Mouse (Mus musculus) small intestine, adult 2 months (tissue): Measurements from ENCODE around the gene Osmr. TPM values are rescaled to one million over a fixed set of nuclear protein-coding genes. Genes with fewer than 3 reads are reported as not detected.

Experiments
- H3K27ac ChIP-seq: fragments of 200-500 bp; 2 replicates; pipeline ENCODE4 v1.5.1; 2012; ENCODE audit warnings: low read depth, low read length, control low read depth, inconsistent platforms; ENCODE audit not compliant: insufficient read depth
- H3K27me3 ChIP-seq: fragments of 200-500 bp; 2 replicates; pipeline ENCODE4 v1.6.1; 2012; ENCODE audit warnings: mild to moderate bottlenecking, moderate library complexity, low read length, inconsistent platforms; ENCODE audit not compliant: control insufficient read depth, insufficient read depth
- H3K36me3 ChIP-seq: fragments of 200-500 bp; 2 replicates; pipeline ENCODE4 v1.6.1; 2012; ENCODE audit warnings: mild to moderate bottlenecking, low read length, control low read depth, inconsistent platforms; ENCODE audit not compliant: control insufficient read depth, insufficient read depth
- H3K4me1 ChIP-seq: fragments of 200-500 bp; 2 replicates; pipeline ENCODE4 v1.6.1; 2012; ENCODE audit warnings: low read length, inconsistent platforms, mixed read lengths; ENCODE audit not compliant: control insufficient read depth, insufficient read depth, insufficient read length
- H3K4me3 ChIP-seq: fragments of 200-500 bp; 2 replicates; pipeline ENCODE4 v1.5.1; 2012; ENCODE audit warnings: low read depth, mild to moderate bottlenecking, control low read depth, inconsistent platforms, low read length, moderate library complexity
- CTCF ChIP-seq: fragments of 200-500 bp; IDR thresholded peaks from 2 replicates; pipeline ENCODE4 v1.5.1; 2012; ENCODE audit warnings: low read depth, mild to moderate bottlenecking, control low read depth, inconsistent platforms, low read length, moderate library complexity, mixed read lengths; ENCODE audit not compliant: insufficient replicate concordance, insufficient read length; ENCODE audit errors: extremely low read depth
- POLR2A ChIP-seq: fragments of 200-500 bp; IDR thresholded peaks from 2 replicates; pipeline ENCODE4 v1.6.1; 2012; ENCODE audit warnings: low read depth, mild to moderate bottlenecking, control low read depth, inconsistent platforms, low read length, moderate library complexity
- WGBS: fragments of 180-500 bp; shearing (Covaris S2); methylation state at CpG from one replicate; pipeline ENCODE4 v1.1.7; 2018; 5-methylcytosine and 5-hydroxymethylcytosine counted together
- polyA plus RNA-seq: library from polyadenylated mRNA; depleted of rRNA; stranded (reverse); fragments of >200 nt; gene quantifications from 2 replicates; pipeline ENCODE4 v1.2.3, GENCODE M21; 2012; rRNA removed

Osmr gene
- polyA plus RNA-seq: 1.2 and 1.9 TPM in 2 replicates

DNA sequence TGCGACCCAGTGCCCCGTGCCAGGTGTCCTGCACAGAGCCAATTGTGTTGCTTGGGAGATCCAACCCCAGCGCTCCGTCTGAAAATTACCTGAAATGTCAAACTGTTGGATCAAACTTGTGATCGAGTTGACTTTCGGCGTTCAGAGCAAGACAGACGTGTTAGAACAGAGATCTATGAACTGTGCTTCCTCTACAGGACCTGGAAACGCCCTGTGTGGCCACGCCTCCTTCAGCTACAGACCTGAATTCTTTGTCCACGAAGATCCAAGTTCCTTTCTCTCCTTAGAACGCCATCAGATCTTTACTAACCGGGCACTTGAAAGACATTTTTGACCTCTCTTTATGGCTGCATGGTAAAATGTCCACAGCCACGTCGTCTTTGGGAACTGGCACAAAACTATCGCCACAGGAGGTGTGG lies at the start of gene Osmr:
Gene Osmr, minus strand, starts transcription at position 369 of the 419 bp plus-strand sequence.
- Histone ChIP-seq H3K36me3 (no peaks in the 10 kb centered on the region), H3K27me3 (peaks cover 9% of the 10 kb centered on the region), H3K4me1 (peaks cover 6% of the 10 kb centered on the region; the same call in 1 of the 2 replicates), H3K4me3 (peak within 1 kb of the TSS; percentile 64), H3K27ac (peak within 1 kb of the TSS; percentile 63)
- WGBS: 5% methylated on average over 16 of the region's 16 CpGs
- TF ChIP-seq CTCF (no peak), POLR2A (no peak)

DNA sequence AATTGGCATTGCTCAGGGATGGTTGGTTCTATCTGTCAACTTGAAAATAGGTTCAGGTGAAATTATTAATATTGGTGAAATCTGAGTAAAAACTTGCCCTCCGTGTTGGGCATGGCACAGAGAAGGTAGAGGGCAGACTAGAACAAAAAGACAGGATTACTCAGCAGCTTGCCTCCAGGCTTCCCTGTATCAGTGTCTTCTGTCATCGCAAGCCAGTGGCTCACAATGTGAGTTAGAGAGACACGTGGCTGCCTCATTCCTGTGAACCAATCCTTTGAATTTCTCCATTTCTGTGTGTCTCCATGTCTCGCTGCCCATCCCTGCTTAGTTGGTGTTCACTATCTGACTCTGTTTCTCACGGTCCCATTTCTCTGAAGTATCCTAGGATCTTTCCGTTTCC lies 44.6 kb upstream of the Osmr start:
- H3K27ac ChIP-seq: no peak overlapping the region
- no peaks in the 10 kb centered on the region for H3K4me1 ChIP-seq
- no peaks in the 10 kb centered on the region for H3K36me3 ChIP-seq
- no peaks in the 10 kb centered on the region for H3K27me3 ChIP-seq
- H3K4me3 ChIP-seq: no peak overlapping the region
- TF ChIP-seq CTCF (no peak), POLR2A (no peak)
- 83% methylated on average over 6 of the region's 6 CpGs for WGBS

DNA sequence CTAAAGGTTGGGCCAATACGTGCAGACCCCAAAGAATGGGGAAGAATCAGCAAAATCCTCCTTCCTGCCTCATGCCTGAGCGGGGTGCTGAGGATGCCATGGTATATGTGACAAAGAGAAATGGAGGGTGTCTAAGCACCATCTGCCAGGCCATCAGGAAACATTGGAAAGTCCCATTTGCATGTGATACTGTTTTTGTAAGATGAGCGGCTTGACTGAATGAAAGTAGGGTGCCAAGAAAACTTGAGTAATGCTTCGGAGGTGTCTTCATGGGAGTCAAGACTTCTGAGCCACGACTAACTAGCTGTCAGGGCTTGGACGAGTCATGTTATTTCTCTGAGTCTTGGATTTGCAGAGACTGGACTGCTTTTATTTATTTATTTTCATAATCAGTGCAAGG lies 39.4 kb upstream of the Osmr start:
- whole genome bisulfite sequencing: 84% methylated on average over 6 of the region's 6 CpGs
- H3K27ac ChIP-seq: no peak overlapping the region
- no peak overlapping the region for H3K4me3 ChIP-seq
- H3K27me3 ChIP-seq: no peaks in the 10 kb centered on the region
- TF ChIP-seq CTCF: no peak
- no peak for TF ChIP-seq POLR2A
- H3K36me3 ChIP-seq: no peaks in the 10 kb centered on the region
- H3K4me1 ChIP-seq: no peaks in the 10 kb centered on the region

- no peak overlapping the region for H3K4me3 ChIP-seq
- no peaks in the 10 kb centered on the region; the same call in 1 of the 2 replicates for H3K4me1 ChIP-seq
- no peaks in the 10 kb centered on the region for H3K36me3 ChIP-seq
- H3K27me3 ChIP-seq: no peaks in the 10 kb centered on the region
- peak; percentile 88 for TF ChIP-seq CTCF
- TF ChIP-seq POLR2A: no peak
- H3K27ac ChIP-seq: no peak overlapping the region
- WGBS: 4% methylated on average over 11 of the region's 11 CpGs
Measured at GRCm38 (mm10) chr15:6909669-6910068, 34.9 kb upstream of the Osmr start.

- Histone ChIP-seq H3K27ac (no peak overlapping the region), H3K27me3 (no peaks in the 10 kb centered on the region), H3K4me1 (no peaks in the 10 kb centered on the region; the same call in 1 of the 2 replicates), H3K36me3 (no peaks in the 10 kb centered on the region), H3K4me3 (no peak overlapping the region)
- TF ChIP-seq POLR2A: no peak
- no peak for TF ChIP-seq CTCF
- 35% methylated on average over 14 of the region's 14 CpGs for WGBS
Measured at GRCm38 (mm10) chr15:6909084-6909483, 34.3 kb upstream of the Osmr start.

DNA sequence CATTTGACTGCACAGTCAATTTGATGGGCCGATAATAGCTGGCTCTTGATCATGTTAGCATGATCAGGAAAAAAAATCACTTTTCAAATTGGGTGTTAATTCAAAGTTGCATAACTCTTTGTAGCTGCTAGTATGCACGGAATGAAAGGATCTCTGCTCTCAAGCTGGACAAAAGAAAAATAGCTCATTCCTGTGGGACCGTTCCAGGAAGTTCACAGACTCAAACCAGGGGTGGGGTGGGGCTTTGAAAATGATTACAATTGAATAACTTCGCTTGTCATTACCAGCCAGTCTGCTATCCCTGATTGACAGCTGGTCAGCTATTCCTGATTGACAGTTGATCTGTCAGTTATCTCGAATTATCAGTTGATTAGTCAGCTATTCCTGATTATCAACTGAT lies 33.8 kb upstream of the Osmr start:
- no peak overlapping the region for H3K4me3 ChIP-seq
- no peak overlapping the region for H3K27ac ChIP-seq
- WGBS: 27% methylated on average over 5 of the region's 5 CpGs
- H3K27me3 ChIP-seq: no peaks in the 10 kb centered on the region
- no peaks in the 10 kb centered on the region; the same call in 1 of the 2 replicates for H3K4me1 ChIP-seq
- no peaks in the 10 kb centered on the region for H3K36me3 ChIP-seq
- TF ChIP-seq CTCF (no peak), POLR2A (no peak)

- no peaks in the 10 kb centered on the region for H3K27me3 ChIP-seq
- TF ChIP-seq CTCF (no peak), POLR2A (no peak)
- H3K4me3 ChIP-seq: no peak overlapping the region
- H3K4me1 ChIP-seq: no peaks in the 10 kb centered on the region; the same call in 1 of the 2 replicates
- no peak overlapping the region for H3K27ac ChIP-seq
- 46% methylated on average over 19 of the region's 19 CpGs for WGBS
- H3K36me3 ChIP-seq: no peaks in the 10 kb centered on the region
Measured at GRCm38 (mm10) chr15:6906260-6907047, 31.7 kb upstream of the Osmr start.

- H3K36me3 ChIP-seq: no peaks in the 10 kb centered on the region
- H3K4me3 ChIP-seq: no peak overlapping the region
- 61% methylated on average over 4 of the region's 4 CpGs for WGBS
- H3K27ac ChIP-seq: no peak overlapping the region
- no peaks in the 10 kb centered on the region; the same call in 1 of the 2 replicates for H3K4me1 ChIP-seq
- H3K27me3 ChIP-seq: no peaks in the 10 kb centered on the region
- TF ChIP-seq POLR2A (no peak), CTCF (no peak)
Measured at GRCm38 (mm10) chr15:6905726-6906125, 31.0 kb upstream of the Osmr start.
